Mouse (Mus musculus) urinary bladder, postnatal 25 days (tissue): ENCODE results near the gene Cbx3.
A peak's percentile ranks its signal among the peaks of the same experiment; 100 is the strongest.

Experiments used
- DNase-seq: peaks from one replicate; pipeline ENCODE4 v3.0.0; 2022; ENCODE audit warnings: low spot score

The Cbx3 gene

DNA sequence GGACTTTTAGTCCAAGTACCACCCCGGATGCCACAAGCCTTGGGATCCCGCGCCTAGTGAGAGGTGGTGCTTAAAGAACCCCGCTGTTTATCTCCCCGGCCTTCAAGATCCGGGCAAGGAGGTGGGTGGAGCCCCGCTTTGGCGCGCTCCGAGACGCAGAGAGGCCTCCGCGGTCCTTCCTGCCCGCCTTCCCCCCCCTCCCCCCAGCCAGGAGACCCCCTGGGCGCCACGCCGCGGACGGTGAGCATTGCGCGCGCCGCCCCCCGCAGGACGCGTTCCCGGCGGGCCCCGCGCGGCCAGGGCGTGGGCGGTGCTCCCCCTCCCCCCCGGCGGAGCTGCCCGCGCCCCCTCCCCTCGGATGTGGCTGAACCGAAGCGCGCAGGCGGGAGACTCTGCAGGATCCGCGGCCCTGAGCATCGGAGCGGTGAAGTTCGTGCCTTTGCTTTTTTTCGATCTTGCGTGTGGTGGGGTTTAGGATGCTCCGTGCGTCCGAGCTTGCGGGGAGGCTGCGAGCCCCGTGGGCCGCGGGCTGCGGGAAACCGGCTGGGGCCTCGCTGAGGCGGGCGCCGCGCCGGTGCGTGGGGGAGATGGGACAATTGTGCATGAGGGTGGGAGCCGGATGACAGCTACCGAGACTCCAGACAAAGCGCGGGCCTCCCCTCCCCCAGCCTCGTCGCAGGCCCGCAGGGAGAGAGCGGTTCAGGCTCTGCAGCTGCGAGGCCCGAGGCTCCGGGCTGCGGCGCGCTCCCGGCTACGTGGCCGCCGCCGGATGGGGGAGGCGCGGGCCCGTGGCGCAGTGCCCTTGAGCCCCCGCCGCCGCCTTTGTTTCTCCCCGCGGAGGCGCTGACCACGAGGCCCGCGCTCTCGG, at the start of gene Cbx3:
Gene Cbx3 (plus strand): TSS at position 50 of the 868 bp plus-strand sequence.
- DNase-seq: peak; percentile 74

DNA sequence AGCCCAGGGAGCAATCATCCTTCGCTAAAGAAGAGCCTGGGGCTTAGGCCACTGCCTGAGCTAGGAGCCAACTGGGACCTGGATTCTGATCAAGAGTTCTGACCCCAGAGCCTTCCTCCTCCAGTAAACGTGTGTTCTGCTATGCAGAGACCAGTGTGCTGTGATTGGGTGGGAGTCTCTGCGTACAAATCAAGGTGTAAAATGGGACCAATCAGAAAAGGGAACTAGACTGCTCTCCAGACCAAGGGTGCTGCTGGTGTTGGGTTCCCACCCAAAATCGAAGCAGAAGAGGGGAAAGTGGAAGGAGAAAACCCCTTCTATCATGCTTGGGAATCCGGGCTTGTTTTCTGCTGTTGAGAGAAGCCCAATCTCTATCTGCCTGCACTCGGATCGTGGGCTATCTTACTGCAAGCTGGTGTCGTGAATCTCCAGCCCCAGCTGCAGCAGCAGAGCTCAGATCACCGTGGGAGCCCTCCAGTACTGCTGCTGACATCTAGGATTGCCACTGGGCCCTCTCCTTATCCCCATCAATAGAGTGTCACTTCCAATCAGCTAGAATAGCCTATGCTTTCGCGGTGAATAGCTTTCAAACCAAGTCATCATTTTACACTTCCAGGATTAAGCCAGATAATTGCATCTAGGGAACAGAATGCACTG, 46.6 kb upstream of the Cbx3 start:
- DNase-seq: no peak

DNA sequence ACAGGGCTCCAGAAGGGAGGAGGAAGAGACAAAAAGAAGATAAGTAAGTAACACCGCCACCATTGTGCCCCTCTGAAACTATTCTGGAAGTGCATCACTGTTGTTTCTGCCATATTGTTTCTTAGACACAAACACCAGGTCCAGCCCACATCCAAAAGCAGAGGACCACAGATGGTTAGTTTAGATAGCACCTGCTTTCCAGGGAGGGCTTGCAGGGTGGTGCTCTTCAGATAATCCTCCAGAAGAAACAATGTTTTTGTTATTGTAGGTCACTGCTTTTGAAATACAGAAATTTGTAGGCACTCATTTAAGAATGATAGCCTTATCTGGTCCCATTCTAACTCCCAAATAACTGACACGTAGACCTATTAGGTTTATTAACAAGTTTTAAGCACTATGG, 45.6 kb upstream of the Cbx3 start:
- DNase-seq: no peak

DNA sequence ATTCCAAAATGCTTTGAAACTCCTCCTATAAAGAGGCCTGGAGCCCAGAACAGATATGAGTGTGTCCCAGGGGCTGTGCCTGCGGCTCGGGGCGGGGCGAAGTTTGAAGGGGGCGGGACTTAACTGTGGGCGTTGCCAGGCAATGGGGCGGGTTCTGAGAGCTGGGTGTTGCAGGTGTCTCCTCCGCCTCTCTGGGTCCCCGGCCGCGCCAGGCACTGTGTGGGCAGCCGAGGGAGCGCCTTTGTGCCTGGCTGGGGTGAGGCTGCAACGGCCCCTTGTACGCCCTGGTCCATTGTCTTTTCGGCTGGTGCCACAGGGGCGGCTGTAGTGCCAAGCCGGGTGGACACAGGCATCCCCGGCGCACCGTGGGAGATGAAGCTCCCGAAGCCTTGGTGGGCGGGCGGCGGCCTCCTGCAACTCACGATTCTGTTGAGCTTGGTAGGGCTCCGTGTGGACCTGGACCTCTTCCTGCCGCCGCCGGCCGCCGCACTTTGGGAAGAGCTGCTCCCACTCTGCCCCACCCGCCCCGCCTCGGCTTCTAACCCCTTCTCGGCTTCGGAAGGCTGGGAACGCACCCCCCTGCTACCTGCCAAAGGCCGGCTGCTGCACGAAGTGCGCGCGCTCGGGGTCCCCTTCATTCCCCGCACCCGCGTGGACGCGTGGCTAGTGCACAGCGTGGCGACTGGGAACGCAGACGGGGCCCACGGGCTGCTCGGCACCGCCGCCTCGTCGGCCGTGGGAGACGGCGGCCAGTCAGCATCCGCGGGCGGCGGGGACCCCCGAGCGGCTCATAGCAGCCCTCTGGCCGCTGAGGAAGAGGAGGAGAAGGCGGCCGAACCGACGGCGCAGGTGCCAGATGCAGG, 37.4 kb upstream of the Cbx3 start, which contains the start of gene Nfe2l3:
Gene Nfe2l3 (plus strand): TSS at position 136 of the 863 bp plus-strand sequence.
- peak; percentile 51 for DNase-seq

DNA sequence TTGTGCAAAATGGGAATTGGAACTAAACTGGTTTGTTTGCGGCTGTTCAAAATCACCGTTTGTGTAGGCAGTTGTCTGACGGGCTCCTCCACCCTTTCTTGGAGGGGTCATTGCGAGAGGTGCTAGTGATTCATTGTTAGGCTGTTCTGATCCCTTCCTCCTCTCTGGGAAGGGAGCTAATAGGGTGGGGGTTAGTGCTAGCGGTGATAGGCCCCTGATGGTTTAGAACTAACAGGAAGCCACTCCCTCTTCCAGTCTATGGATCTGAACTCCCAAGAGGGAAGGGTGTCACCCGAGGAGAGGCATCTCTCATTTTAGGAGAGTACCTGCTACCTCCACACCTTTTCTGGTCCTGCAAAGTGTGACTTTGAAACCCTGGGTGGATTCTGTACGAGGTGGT, 35.9 kb upstream of the Cbx3 start:
- DNase-seq: no peak

DNA sequence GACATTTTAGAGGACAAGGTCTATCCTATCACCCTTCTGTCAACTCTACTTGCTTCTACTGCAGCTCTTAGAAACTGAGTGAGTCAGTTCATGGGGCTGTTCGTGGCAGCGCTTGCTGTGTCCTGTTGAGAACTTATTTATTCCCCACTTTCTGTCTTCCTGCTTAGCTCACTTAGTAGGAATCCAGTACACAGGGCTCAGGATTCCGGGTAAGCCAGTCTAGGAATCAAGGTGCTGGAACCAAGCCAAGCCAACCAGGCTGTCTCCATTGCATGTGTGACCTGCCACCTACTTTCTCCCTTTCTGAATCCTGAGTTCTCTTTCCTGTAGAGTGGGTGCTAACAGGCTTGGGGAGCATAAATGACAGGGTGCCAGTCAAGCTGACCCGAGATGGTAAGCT, 32.5 kb upstream of the Cbx3 start:
- DNase-seq: peak; percentile 60

DNA sequence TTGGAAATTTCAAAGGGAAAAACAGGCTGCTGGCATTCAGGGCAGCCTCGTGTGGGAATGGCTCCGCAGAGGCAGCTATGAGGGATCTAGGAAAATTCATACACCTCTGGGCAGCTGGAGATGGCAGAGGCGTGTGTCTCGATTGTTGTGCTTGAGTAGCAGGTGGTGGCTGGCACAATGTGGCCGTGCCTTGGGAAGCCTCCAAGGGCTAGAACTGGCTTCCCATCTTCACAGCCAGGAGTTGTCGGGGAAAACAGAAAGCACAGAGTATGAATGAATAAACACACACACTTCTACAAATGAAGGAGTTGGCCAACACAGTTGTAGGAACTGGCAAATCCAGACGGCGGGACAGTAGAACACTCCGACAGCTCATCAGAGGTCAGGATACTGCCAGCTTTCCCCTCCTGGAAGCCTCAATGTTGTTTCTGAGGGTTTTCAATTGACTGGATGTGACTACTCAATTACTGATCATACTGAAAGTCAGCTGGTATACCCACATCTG, 31.3 kb upstream of the Cbx3 start:
- no peak for DNase-seq

DNA sequence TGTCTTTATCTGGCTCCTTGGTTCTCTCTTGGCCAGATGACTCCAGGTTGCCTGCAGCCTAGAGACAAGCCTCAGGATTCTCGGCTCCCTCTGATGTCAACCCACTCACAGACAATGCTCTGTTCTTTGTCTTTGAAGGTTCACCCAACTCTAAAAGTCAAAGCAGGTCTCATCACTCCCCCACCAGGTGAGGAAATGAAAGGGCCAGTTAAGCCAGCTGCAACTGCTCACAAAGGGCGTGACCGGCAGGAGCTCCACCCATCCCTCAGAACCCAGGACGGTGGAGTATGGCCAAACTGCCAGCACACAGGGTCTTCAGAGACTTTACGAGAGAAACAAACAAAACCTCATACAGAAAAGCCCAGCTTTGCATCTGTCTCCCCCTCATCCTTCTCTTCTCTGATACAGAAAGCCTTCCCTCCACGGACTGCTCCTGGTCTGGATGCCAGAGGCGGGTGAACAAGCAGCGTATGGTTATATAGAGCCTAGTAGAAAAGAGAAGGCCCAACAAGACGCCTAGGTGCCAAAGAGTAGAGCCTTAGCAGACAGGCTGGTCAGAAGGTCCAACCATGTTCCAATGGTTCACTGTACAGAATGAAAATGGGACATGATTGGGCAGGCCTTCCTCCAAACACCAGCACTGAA, 27.8 kb upstream of the Cbx3 start:
- no peak for DNase-seq

DNA sequence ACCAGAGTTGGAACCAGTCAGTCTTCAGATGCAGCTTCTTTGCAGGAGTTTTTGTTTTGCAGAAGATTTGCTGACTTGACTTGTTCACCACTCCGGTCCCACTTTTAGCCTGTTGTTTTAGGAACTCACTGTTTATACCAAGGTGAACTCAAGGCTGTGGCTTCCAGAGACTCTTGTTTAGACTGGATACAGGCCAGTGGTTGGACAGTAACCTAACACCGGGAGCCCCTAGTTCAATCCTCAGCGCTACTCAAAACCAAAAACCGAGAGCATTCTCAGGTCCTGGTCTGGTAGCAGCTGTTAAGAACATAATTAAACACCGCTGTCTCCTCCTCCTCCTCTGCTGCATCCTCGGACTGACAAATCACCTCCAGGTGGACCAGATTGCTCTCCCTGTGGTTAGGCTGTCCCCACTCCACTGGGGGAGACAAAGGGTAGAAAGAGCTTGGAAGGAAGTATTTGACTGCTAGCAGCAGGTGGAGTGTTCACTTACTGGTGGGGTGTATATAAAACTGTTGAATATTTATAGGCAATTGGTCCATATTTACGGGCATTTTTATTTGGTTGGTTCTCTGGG, 17.1 kb upstream of the Cbx3 start:
- no peak for DNase-seq

DNA sequence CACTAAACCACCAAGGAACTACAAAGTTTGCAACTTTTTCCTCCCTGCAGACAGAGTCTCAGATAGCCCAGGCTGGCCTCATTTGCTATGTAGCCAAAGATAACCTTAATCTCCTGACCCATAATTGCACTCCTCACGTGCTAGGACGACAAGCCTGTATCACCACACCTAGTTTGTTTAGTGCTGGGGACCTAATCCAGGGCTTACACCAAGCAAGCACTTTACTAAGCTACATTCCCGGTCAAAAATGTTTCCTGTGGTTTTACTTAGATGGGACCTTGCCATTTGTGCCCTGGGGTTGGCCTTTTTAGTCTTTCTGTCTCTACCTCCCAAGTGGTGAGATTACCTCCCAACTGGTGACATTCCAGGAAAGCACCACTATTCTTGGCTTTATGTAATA, 15.2 kb upstream of the Cbx3 start:
- no peak for DNase-seq

DNA sequence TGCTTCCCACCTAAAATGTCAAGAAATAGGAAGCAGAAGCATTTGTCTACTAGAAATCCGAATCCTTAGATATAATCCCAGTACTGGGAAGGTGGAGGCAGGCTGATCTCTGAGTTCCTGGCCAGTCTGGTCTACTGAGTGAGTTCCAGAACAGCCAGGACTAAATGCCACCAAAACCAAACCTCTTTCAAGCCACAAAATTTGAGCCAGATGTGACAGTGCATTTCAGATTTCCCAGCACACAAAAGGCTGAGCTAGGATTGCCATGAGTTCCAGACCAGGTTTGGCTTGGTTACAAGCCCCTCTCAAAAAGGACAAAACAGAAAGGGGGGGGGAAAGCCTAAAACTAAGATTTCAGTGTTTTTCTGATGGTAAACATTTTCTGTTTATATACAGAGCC, 14.0 kb upstream of the Cbx3 start:
- no peak for DNase-seq

DNA sequence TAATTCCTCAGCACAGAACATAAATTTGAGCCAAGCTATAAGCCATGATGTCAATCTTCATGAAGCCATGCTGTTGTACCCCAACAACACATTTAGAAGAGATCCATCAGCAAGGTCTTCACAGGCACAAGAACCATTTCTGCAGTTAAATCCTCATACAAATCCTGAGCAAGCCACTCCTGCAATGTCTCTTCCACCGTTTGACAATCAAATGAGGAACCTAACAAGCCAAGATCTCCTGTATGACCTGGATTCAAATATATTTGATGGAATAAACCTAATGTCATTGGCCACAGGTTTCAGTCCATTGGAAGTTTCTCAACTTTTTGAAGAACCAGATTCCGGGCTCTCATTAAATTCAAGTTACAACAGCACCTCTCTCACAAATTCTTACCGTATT, 12.9 kb upstream of the Cbx3 start:
- DNase-seq: no peak

DNA sequence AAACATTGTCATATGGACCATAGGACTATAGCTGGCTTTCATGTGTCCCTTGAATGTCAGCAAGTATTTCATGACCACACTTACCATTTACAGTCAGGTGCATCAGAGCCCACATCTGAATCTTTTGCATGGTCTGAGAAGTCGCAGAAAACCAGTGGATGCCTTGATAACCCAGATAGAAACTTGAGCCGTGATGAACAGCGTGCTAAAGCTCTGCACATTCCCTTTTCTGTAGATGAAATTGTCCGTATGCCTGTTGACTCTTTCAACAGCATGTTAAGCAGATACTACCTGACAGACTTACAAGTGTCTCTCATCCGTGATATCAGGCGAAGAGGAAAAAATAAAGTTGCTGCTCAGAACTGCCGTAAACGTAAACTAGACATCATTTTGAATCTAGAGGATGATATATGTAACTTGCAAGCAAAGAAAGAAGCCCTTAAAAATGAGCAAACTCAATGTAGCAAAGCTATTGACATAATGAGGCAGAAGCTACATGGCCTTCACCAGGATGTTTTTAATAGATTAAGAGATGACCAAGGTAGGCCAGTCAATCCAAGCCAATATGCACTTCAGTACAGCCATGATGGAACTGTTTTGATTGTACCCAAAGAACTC, 12.3 kb upstream of the Cbx3 start:
- DNase-seq: no peak

DNA sequence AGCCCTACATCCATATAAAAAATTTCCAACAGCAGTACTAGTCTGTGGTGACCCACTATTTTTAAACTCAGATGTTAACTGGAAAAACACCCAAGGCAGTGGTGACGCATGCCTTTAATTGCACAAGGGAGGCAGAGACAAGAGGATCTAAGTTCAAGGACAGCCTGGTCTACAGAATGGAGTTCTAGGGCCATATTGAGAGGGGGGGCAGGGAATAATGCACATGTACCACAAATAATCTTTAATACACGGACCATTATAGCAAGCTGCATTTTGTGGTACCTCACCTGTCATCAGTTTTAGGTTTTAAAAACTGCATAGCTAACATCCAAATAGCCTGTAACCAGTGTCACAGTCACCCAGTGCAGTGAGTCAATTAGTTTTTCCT, 11.2 kb upstream of the Cbx3 start:
- no peak for DNase-seq

DNA sequence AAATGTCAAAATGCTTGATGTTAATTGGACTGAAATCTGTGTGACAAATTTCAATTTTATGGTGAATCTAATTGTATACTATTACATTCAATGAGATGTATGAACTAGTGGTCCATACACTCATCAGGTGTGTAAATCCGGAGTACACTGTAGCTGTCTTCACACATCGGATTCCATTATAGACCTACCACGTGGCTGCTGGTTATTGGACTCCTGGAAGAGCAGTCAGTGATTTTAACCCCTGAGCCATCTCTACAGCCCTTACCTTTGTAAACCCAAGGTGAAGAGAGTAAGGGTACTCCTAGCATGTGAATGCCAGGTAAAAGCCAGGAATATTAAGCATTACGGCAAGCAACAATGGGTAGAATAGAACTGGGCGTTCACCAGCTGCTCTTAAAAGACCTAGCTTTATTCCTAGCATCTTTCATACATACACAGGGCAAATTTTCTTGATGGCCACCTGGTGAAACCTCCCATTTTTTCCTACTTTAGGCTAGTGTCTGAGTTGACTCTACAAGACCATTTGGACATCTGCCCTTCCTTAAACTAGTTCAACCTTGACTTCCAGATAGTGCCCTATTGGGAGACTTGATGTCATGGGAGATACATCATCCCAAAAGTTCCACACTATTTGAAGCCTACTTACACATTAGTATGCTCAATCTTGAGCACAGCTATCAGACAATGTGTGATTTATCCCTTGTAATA, 10.7 kb upstream of the Cbx3 start:
- DNase-seq: no peak

DNA sequence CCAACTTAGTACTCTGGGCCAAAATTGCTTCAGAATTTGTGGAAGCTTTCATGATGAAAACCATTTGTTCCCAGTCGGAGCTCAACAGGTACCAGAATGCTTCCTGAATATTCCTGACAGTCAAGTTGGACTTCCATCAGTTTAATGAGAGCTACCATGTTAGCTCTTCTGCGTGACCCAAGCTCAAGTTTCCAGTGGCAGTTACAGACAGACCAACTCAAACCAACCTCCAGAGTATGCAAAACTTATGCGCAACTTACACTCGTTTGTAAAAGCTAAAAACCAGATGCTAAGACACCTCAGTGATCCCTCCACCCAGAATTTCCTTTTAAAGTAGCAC, 10.2 kb upstream of the Cbx3 start:
- DNase-seq: no peak

DNA sequence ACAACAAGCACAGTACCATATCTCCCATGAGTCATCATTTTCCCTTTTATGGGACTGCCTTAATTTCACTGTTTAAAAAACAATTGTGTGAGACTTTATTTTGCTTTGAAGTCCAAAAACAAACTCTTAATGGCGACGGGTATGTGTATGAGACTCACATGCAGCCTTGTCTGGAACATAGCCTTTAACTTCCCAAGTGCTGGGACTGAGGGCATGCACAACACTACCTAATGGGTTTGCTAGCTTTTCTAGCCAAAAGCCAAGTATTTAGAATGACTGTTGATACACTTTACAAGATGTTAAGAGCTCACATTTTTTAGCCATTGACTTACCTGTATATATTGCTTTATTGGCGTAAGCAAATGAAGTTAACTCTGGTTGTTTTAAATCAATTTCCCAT, 9.8 kb upstream of the Cbx3 start:
- DNase-seq: no peak

DNA sequence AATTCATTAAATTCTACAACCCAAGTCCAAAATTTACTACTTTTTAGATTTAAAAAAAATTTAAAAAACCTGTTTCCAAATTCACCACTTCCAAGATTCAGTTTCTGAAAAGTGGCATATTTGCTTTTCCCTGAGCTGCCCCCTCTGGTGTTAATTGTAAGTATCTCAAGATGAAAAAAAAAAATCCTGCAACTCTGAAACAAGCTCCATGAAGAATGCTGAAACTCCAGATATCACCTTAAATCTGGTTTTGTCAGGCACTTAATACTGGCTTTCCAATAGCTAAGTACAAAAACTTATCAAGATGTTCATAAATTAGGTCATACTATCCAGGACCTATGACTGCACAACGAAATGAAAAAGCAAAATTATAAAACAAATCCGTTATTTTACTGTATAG, 2.5 kb upstream of the Cbx3 start:
- DNase-seq: no peak

DNA sequence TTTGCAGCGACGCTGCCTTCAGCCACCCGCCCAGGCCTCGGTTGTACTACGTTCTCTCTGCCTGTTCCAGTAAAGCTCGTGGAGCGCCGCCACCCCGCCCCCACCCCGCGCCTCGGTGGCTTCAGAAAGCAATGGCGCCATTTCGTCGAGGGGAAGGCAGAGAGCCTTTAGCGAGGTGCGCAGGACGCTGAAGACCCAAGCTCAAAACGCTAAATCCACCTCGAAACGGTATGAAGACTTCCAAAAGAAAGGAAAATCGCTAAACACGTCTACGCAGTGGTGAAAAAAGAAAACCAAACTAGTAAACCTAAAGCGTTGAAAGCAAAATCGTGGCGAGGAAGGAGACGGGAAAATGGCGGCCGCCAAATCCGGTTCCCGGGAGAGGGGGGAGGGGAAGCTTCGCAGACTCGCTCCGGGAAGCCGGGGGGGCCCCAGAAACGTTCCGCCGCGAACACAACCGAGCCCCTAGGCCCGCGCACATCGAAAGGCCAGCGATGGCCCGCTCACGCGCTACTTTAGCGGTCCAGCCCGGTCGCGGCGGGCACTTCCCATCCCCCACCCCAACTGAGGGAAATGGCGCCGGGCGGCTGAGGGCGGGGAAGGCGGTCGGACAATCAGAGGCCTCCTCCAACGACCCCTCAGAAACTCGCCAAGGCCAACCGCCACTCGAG, 1.1 kb upstream of the Cbx3 start:
- DNase-seq: peak; percentile 73

DNA sequence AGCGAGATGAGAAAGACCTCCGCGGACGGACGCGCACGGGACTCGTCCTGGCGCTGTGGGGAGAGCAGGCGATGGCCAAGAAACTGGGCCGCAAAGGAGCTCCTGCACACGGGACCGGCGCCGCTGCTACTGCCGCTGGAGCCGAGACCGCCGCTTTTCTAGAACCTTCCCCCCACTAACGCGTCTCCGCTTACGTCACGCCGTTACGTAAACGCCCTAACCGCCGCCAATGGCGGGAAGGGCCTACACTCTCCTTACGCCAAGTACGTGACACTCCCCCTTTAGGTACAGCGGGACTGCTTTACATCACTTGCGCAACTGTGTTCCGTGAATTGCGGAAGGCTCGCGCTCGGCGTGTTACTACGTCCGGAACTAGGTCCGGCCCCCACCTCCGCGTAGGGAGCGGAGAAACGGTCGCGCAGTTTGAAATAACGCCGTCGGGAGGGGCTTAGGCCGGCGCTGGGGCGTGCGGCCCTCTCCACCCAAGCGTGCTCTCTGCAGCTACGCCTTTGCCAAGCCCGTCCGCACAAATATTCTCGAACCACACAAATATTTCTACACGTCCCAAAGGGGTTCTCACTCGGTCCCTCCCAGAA, 347 bp upstream of the Cbx3 start, which contains the start of gene Hnrnpa2b1:
Gene Hnrnpa2b1 (minus strand): TSS at position 180 of the 596 bp plus-strand sequence.
- peak; percentile 99 for DNase-seq
